Mouse (Mus musculus): ENCODE results near the gene Laptm4a.

The Laptm4a gene

DNA sequence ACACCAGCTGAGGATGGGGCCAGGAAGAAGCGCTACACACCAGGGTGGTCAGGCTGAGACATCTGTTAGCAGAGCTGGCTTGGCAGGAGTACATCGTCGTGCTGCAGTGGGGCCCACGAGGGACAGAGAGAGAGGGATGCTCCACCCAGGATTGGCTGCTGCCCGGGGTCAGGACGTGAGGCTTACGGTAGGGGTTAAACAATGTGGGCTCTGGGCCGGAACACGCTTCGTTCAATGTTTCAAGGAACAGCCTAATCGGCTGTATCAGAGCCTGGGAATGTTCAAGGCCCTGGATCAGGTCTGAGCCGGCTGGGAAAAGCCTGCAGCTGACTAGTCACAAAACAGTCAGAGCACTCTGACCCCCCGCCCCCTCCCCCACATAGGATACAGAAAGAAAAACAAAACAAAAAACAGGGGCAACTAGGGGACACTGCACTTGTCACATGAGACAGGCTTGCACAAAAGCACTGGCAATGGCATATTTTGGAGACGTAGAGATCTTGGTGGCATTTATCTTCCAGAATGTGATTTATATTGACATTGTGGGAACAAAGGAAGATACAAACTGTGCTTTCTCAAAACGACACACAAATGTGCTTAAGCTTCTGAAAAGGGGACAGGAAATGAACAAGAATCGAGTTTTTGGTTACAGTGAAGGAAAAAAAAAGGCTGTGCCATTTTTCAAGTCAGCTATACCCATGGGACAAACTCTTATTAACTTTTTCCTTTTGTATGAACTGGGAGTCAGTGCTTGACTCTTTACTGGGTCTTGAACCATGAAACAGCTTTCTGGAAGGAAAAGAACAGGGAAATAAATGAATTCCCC is 8.4 kb upstream of the Laptm4a start:
- no peak for DNase-seq (ENCODE audit: low read depth)

DNA sequence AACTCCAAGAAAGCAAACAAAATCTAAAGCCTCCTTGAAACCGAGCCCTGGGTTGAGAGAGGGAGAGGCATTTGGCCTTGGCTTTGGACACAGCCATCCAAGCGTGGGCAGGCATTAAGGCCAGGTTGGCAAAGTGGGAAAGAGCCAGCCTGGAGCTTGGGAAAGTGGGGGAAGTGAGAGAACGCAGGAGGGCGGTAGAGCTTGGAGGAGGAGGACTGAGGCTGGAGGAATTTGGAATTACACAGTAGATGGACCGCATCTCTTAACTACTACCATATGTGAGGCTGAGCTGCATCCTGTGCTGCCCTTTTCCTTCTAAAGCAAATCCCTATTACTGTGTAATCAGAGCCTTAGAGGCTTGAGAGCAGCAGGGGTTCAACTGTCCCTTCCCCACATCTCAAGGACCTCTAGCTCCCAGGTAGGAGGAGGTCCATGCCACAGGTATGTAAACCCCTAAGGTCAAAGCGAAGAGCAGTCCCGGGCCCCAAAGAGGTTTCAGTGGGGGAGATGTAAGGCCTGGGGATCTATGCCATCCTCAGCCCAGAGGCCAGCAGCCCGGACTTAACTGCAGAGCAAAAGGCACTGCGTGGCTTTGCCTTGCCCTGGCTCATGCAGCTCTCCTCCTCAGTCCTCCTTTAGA is 7.6 kb upstream of the Laptm4a start:
- no peak for DNase-seq (ENCODE audit: low read depth)

DNA sequence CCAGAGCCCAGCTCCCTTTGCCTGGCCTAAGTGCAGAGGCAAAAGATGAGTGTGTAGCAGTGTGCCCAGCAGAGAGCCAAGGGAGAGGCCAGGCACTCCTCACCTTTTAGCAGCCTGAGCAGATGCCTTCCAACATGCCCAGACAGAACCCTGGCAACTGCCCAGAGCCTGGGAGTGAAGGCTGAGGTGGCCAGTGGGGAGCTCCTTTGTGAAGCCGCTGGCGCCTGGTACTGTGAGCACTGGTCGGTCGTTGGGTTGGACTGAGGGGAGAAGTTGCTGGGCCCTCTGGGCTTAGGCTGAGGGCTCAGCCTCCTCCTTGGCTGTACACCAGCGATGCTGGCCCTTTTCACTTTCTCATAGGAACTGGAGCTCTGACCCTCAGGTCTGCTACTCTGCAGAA is 5.1 kb upstream of the Laptm4a start:
- no peak for DNase-seq (ENCODE audit: low read depth)

DNA sequence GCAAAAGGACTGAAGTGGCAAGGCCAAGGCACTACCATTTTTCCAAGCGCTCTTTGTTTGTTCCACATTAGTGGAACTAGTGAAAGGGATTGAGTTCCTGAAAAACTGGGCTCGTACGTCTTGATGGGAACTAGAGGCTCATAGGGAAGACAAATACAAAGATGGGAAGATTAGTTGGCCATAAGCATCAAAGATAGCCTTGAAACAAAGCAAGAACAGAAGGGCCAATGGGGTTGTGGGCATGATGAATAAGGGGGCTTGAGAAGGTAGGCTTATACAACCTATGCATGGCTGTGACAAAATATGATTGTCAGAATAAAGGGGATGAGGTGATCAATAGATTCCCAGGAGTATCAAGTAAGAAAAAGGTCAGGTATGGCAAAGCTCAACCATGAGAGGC is 2.2 kb upstream of the Laptm4a start:
- no peak for DNase-seq (ENCODE audit: low read depth)

DNA sequence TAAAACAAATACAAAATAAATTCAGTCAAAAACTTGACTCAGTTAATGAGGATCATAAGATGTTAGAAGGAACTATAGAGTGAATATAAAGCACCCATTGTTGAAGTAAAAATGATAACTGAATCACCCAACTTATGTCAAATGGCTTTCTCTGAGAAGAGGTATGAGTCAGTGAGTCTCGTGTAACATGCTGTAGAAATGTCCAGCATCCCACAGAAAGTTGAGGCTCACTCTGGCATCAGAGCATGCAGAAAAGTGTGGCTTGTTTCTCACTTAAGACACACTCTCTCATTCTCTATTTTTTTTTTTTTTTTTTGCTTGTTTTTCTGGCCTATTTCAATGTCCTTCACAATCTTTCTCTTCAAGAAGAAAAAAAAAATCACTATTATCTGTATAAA is 469 bp upstream of the Laptm4a start:
- no peak for DNase-seq (ENCODE audit: low read depth)

DNA sequence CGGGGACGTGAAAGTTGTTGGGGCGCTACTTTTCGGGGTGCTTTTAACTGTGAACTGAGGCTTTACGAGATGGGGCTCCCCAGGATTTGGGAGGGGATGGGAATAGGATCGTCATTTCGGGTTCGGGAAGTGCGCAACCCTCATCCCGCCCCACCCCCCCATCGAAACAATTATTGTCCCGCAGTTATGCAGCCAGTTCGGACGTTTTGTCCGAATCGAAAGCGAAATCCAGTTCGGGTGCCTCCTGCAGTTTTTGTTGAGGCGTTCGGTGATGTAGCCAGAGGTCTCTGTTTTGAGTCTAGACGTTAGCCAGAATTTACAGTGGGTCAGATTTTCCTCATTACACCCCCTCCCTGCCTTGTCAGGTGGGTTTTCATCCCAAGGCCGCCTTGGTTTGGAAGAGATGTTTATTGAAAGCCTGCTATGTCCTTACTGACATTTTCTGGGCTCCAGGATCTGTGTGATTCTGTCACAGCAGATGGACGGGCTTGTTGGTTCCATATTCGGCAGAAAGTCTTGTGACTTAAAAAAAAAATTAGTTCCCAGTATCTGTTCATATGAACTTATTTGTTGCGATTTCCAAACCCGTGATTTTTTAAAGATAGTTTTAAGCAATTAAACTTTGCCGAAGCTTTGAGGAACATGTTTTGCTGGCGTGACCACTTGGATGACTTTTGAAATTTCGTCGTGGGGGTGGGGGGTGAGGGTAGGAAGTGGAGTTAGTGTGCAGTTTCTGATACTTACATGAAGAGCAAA is 1.1 kb downstream of the Laptm4a start:
- no peak for DNase-seq (ENCODE audit: low read depth)

DNA sequence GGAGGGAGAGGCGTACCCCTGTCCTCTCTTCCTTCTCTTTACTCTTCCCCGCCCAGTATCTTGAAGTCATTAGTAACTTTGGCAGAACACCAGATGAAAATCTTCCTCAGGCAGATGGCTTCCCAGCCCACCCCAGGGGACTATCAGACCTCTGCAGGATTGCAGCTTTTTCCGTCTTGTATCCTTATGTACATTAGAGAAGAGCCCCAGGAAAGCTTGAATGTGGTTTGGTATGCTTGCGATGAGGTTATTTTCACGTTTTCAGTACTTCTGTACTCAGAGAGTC is 1.6 kb downstream of the Laptm4a start:
- DNase-seq (ENCODE audit: low read depth), result no peak

DNA sequence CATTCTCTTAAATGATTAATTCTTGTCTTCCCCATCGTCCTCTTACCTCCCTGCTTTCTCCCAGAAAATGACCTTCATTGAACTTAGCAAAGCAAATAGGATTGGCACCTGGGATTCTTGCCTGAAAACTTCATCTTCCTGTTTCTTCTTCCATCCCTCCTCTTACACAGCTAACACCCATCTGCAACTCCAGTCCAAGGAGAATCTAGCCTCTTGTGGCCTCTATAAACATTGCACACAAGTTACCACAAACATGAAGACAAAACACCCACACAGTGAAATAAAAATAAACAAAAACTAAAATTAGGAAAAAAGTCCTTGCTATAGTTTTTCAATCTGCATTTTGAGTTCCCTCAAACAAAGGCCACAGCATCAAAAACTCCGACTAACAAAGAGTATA is 2.1 kb downstream of the Laptm4a start:
- peak; percentile 39 for DNase-seq (ENCODE audit: low read depth)

DNA sequence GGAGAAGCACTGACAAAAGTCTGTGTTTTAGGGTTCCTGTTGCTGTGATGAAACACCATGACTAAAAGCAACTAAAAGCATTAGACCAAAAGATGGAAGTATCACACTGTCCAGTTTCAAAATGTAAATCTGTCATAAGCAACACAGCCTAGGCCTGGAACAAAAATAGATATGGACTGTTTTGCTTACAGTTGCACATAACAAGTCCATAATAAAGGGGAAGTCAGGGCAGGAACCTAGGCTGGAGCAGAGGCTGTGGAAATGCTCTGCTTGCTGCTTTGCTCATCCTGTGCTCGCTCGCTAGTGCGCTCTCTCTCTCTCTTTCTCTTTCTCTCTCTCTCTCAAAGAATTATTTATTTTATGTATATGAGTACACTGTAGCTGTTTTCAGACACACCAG is 6.2 kb downstream of the Laptm4a start:
- peak; percentile 1 for DNase-seq (ENCODE audit: low read depth)

DNA sequence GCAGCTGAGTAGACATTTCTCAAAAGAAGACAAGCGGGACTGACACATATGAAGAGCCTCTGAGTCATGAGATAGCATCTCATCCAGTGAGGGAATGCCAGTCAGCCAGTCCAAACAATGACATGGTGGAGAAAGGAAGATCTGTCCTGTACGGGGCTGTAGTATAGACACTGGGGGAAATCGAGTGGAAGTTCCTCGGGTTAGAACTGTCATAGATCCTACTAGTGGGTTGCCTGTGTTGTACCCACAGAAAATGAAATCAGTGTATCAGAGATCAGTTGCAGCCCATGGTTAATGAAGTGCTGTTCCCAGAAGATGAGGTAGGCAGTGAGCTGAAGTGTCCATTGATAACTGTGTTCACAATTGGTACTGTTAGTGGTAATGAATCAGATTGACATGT is 7.3 kb downstream of the Laptm4a start:
- DNase-seq (ENCODE audit: low read depth), result no peak

DNA sequence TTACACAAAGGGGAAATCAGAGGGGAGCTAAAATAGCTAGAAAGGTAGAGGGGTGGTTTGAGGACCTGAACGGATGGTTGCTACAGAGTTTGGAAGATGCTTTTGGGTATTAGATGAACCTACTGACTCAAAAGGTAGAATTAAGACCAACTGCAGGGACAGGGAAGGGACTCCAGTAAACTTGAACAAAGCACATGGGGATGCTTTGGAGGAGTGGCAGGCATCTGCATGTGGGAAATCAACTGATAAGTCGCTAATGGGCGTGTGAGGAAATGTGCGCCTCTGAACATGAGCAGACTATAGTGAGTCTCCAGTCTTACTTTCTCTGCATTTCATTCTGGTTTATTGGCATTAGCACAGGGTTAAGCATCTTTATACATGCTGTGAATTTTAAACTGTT is 9.6 kb downstream of the Laptm4a start:
- DNase-seq (ENCODE audit: low read depth), result no peak

DNA sequence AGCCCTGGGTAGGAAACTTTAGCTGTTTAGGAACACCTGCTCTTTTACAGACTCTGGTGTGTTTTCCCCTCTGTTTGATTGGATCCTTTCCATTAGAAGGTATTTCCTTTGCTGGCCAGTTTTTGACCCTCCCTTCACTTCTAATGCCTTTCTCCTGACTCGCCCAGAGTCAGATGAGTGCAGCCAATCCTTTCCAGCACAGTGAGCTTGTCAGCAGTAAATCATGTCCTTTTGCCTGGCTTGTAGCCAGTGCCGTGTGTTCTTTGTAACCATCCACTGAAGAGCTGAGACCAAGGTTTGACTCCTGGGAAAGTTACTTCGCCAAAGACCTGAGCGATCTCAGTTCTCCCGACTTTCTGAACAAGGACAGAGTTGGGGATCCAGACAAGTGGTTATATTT is 13.9 kb downstream of the Laptm4a start:
- no peak for DNase-seq (ENCODE audit: low read depth)

DNA sequence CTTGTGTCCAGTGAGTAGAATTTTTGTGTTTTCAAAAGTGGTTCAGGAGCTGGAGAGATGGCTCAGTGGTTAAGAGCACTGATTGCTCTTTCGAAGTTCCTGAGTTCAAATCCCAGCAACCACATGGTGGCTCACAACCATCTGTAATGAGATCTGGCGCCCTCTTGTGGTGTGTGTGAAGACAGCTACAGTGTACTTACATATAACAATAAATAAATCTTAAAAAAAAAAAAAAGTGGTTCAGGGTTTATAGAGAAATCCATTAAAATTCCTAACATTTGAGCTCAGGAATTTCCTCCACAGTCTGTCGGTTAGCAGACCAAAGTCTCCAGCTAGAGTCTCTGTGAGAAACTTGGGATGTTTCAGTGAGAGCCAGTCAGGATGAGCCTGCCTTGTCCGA is 14.7 kb downstream of the Laptm4a start:
- DNase-seq (ENCODE audit: low read depth), result peak; percentile 39

DNA sequence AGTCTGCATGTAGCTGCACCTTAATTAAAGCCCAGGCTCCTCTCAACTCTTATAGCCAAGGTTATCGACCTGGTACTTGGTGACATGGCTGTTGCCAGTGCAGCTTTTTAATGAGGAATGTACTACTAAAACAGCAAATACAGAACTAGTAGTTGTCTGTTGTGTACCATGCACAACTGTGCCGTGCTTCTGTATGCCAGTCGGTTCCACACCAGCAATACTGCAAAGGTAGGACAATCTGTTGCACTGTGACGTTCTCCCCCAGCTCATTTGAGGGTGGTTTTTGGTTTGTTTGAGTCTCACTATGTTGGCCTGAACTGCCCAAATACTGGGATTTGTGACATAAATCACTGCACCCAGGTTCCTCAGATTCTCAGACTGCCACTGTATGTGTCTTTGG is 18.0 kb downstream of the Laptm4a start:
- no peak for DNase-seq (ENCODE audit: low read depth)

DNA sequence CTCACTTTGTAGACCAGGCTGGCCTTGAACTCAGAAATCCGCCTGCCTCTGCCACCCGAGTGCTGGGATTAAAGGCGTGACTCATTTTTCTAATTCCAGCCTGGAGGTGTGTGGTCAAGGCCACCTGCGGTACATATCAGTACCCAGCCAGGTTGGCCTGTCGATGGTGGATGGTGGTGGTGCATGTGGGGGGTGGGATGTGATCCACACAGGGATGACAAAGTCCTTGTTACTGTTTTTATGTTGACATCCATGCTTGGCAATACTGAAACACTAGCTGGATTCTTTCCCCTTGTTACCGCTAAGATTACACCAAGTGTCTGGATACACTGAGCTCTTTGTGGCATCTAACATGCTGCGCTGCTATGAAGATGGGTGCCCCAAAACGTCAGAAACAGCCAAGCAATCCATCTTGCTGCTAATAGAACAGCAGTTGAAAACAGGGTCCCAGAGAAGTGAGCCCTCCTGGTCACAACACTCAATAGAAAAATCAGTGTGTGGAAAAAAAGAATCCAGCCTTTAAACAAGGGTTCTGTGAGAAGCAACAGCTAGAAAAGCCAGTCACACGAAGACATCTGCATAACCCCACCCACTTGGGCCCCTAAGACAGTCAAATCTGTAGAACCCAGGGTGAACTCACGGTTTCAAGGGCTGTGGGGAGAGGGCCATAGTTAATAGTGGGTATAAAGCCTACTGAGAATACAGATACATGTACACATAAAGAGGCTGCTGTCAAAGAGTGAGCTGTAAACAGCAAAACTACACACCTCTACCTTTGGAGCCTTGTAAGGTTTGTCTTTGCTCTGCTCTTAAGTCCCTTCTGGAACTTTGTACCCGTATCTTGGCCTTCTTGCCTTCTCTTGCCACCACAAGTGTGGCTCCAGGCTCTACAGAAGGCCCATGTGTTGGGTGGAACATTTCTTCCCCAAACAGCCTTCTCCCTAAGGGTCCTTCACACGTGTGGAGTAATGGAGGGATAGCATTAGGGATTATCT is 18.8 kb downstream of the Laptm4a start:
- no peak for DNase-seq (ENCODE audit: low read depth)

DNA sequence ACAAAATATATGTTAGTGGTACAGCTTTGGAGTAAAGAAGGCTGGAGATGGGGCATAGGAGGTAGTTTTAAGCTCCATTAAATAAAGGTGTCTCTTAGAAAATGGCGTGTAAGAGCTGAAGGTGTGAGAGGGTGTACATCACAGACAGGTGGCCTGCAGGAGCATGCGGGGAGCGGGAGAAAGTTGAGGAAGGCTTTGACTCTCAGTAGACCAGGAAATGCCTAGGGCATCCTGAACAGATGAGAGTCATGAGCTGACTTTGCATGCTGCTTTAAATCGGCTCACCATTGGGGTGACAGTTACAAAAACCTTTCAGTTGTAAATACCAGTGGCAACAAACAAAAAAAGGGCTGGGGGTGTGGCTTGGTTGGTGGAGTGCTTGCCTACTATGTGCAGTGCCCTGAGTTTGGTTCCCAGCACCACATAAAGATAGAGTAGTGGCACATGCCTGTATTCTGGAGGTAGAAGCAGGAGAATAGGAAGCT is 19.7 kb downstream of the Laptm4a start:
- DNase-seq (ENCODE audit: low read depth), result no peak

DNA sequence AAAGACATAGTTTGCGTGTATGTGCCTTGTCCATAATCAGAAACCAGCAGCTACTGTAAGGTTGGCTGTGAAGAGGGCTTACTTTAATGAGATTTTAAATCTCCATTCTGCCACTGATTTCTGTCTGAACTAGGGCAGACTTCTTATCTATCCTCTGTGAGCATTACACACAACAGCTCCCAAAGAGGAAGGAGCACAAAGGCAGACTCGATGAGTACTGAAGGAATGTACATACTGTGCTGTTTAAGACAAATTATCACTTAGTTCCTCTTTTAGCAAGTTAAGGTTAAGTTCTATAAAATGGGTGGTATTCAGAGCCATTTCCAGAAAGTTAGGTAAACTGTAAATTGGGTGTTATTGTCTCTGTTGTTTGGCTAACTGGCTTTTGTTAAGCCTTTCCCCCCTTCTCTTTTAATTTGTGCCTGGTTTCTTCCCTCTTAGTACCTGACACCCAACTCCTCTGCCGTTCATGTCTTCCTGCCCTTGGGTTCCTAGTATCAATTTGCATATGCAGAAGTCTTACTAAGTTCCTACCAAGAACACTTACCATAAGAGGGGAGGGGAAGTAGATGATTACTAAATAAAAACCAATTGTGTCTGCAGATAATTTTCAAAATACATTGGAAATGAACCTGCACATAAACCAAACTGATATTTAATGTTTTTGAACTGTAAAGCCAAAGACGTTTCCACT is 20.4 kb downstream of the Laptm4a start:
- DNase-seq (ENCODE audit: low read depth), result peak; percentile 23

DNA sequence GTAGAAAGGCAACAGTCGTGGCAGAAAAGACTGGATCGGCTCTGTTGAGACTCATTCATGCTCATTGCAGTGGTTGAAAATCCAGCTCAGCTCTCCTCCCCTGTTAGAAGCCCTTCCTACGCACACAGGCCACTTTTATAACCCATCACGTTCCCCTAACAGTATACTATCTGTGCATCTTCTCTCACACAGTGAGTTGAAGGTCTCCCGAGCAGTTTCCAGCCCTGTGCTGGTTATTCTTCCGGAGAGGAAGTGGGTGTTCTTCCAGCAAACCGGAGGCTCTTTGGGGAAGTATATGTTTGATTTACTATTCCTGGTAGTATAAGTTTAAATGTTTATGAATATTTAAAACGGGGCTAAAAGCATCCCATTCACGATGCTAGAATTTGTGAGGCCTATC is 25.7 kb downstream of the Laptm4a start:
- DNase-seq (ENCODE audit: low read depth), result no peak

DNA sequence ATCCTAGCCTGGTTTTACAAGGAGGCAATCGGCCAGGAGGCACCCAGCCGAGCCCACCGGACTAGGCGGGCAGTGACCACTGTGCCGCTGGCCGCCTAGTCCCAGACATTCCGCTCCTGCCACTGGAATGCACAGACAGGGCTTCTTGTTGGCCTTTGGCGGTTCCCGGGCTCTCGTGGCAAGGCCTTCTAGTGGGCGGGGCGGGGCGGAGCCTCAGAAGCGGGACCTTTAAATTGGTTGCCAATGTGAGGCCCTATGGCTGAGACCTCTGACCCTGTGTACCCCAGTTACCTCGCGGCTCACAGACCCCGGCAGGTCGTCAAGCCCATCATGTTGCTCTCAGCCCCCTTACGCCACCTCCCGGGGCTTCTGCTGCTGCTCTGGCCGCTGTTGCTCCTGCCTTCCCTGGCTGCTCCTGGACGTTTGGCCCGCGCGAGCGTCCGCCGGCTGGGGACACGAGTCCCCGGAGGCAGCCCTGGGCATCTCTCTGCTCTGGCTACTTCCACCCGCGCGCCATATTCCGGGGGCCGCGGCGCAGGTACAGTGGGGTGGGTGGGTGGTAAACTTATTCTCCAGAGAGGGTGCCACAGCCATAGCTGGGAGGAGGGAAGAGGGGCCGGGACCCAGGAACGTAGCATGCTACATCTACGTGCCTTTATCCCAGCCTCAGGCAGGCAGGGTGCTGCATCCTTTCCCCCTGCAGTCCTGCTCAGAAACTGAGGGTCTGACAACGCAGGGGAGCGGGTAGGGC is 26.4 kb downstream of the Laptm4a start, which contains the start of gene Matn3:
Gene Matn3, plus strand, starts transcription at position 216 of the 751 bp plus-strand sequence.
- peak; percentile 59 for DNase-seq (ENCODE audit: low read depth)

DNA sequence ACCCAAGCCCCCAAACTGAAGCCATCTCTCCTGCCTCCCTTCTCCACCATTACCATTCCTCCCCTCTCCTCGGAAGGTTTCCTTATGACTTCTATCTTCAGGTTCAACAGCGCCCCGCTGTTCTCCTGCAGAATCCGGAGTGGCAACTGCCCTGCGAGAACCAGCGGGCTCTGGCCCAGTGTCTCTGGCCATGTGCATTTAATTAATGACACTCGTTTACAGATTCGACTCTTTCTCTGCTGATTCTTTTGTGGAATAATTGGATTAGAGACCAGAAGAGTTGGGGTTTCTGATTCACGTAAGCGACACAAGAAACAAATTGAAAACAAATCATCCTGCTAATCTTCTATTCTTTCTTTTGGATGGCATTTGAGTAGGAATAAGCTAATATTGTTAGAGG is 31.7 kb downstream of the Laptm4a start:
- DNase-seq (ENCODE audit: low read depth), result no peak
